Mouse (Mus musculus) kidney, adult 2 months (tissue): Measurements from ENCODE around the gene Gne. TPM values are rescaled to one million over a fixed set of nuclear protein-coding genes. Genes with fewer than 3 reads are reported as not detected.

Source experiments
- DNase-seq: peaks from one replicate; pipeline ENCODE4 v3.0.0; 2021
- H3K27ac ChIP-seq: fragments of 200-500 bp; 2 replicates; pipeline ENCODE4 v1.5.1; 2012; ENCODE audit warnings: low read depth, low read length, control low read depth, inconsistent platforms; ENCODE audit not compliant: insufficient read depth
- H3K27me3 ChIP-seq: fragments of 200-500 bp; replicated peaks from 2 replicates; pipeline ENCODE4 v1.6.1; 2012; ENCODE audit warnings: mild to moderate bottlenecking, moderate library complexity, low read length, inconsistent platforms; ENCODE audit not compliant: control insufficient read depth, insufficient read depth
- H3K36me3 ChIP-seq: fragments of 200-500 bp; 2 replicates; pipeline ENCODE4 v1.6.1; 2012; ENCODE audit warnings: mild to moderate bottlenecking, moderate library complexity, low read length, inconsistent platforms; ENCODE audit not compliant: control insufficient read depth, insufficient read depth
- H3K4me1 ChIP-seq: fragments of 200-500 bp; 2 replicates; pipeline ENCODE4 v1.6.1; 2011; ENCODE audit warnings: low read length; ENCODE audit not compliant: control insufficient read depth, insufficient read depth
- H3K4me3 ChIP-seq: fragments of 200-500 bp; 2 replicates; pipeline ENCODE4 v1.5.1; 2011; ENCODE audit warnings: mild to moderate bottlenecking, low read depth, low read length, control low read depth; ENCODE audit not compliant: insufficient read depth
- CTCF ChIP-seq: fragments of 200-500 bp; conservative IDR thresholded peaks from 2 replicates; pipeline ENCODE4 v1.5.1; 2011; ENCODE audit warnings: low read depth, mild to moderate bottlenecking, control low read depth, low read length, moderate library complexity, mixed read lengths; ENCODE audit not compliant: insufficient read depth, insufficient read length
- POLR2A ChIP-seq: fragments of 200-500 bp; IDR thresholded peaks from one replicate; pipeline ENCODE4 v1.6.1; 2011; ENCODE audit warnings: low read depth, low read length, control low read depth
- WGBS: fragments of 180-500 bp; shearing (Covaris S2); methylation state at CpG from one replicate; pipeline ENCODE4 v1.1.7; 2018; 5-methylcytosine and 5-hydroxymethylcytosine counted together
- polyA plus RNA-seq: library from polyadenylated mRNA; depleted of rRNA; stranded (reverse); fragments of >200 nt; gene quantifications from 2 replicates; pipeline ENCODE4 v1.2.3, GENCODE M21; 2012; rRNA removed

The Gne gene
- polyA plus RNA-seq: 26.2 and 26.4 TPM in 2 replicates

DNA sequence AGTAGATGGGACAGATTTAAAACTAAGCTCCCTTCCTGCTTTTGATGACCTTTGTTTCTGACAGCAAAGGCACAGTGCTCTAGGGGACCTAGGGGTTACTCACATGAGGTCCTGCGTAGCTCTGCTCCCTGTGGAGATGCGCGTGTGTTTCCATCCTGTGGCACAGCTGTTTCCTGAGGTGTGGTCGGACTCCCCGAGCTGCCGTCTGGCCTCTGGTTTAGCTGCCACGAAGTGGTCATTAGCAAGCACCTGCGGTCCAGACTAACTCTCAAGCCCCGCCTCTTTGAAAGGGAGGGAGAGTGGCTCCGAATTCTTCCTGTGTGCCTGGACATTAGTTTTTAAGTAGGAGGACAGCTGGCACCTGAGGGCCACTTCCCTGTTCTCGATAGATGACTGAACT, at the start of gene Gne:
Gene Gne, minus strand, starts transcription at position 233 of the 400 bp plus-strand sequence.
- no peak within 1 kb of the TSS for H3K27ac ChIP-seq
- WGBS: 4% methylated on average over 11 of the region's 11 CpGs
- TF ChIP-seq POLR2A (no peak), CTCF (no peak)
- H3K36me3 ChIP-seq: no peaks in the 10 kb centered on the region
- peak; percentile 49 for DNase-seq
- peak within 1 kb of the TSS; percentile 10 for H3K4me3 ChIP-seq
- no peaks in the 10 kb centered on the region; the same call in 1 of the 2 replicates for H3K4me1 ChIP-seq
- no peaks in the 10 kb centered on the region for H3K27me3 ChIP-seq

DNA sequence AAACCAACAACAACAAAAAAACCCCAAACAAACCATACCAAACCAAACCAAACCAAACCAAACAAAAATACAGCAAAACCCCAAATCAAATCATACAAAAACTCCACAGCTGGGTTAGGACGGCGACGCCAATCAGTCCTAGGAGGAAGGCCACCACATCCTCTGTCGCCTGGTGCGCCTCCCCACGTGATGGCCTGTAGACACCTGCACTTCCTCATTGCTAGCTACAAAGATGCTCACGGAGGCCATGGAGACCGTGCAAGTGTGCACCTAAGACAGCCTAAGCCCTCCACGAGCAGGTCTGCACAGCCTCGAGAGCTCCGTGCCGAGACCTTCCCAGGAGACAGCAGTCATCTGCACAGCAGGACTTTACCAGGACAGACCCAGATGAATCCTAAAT, 42.8 kb upstream of the Gne start:
- no peaks in the 10 kb centered on the region for H3K27me3 ChIP-seq
- H3K27ac ChIP-seq: no peak overlapping the region
- H3K4me1 ChIP-seq: no peaks in the 10 kb centered on the region
- H3K36me3 ChIP-seq: no peaks in the 10 kb centered on the region; the same call in 1 of the 2 replicates
- TF ChIP-seq POLR2A (no peak), CTCF (no peak)
- no peak for DNase-seq
- no peak overlapping the region for H3K4me3 ChIP-seq
- 92% methylated on average over 12 of the region's 12 CpGs for WGBS

- peak; percentile 69 for DNase-seq
Measured at GRCm38 (mm10) chr4:44119410-44120201, 35.6 kb upstream of the Gne start.

GRCm38 (mm10) chr4:44115046-44115445, 31.1 kb upstream of the Gne start:
- Histone ChIP-seq H3K36me3 (no peaks in the 10 kb centered on the region), H3K4me3 (no peak overlapping the region), H3K27ac (no peak overlapping the region), H3K4me1 (no peaks in the 10 kb centered on the region), H3K27me3 (no peaks in the 10 kb centered on the region)
- no peak for TF ChIP-seq POLR2A
- TF ChIP-seq CTCF: no peak
- 84% methylated on average over 13 of the region's 13 CpGs for WGBS
- no peak for DNase-seq

More at GRCm38 (mm10) chr4:44119410-44120201, 35.6 kb upstream of the Gne start:
- Histone ChIP-seq H3K27me3 (no peaks in the 10 kb centered on the region), H3K27ac (no peak overlapping the region), H3K4me1 (no peaks in the 10 kb centered on the region), H3K4me3 (no peak overlapping the region), H3K36me3 (no peaks in the 10 kb centered on the region)
- TF ChIP-seq CTCF (0 out of 2 replicates have a peak, but pooled peaks have one; percentile 13), POLR2A (no peak)
- WGBS: 47% methylated on average over 9 of the region's 9 CpGs

DNA sequence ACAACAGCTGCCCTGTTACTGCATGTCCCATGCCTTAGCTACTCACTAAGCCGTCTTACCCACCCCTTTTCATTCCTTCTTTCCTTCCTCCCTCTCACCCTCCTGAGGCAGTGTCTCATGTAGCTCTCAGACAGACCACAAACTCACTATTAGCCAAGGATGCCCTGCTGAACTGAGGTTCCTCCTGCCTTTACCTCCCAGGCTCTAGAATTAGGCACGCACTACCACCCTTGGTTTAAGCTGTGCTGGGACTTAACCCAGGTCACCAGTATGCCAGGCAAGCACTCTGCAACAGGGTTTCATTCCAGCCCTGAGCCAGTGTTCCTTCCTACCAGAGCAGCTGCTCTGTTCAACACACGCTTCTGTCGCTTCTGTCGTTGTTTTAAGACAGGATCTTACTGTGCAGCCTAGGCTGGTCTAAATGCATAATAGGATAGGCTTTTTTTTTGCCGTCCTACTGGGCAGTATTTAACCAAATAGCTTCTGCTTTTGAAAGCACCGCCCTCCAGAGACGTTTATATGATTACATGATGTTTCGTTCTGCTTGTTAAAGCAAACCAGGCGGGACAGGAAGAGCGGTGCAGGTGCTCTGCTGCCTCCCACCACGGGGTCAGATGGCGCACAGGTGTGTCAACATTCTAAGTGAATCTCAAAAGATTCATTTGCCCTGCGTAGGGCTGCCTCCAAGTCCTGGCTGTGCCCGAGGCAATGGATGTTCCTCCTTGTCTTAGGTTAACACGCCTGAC, 29.6 kb upstream of the Gne start:
- TF ChIP-seq POLR2A (no peak), CTCF (no peak)
- WGBS: 23% methylated on average over 16 of the region's 16 CpGs

DNA sequence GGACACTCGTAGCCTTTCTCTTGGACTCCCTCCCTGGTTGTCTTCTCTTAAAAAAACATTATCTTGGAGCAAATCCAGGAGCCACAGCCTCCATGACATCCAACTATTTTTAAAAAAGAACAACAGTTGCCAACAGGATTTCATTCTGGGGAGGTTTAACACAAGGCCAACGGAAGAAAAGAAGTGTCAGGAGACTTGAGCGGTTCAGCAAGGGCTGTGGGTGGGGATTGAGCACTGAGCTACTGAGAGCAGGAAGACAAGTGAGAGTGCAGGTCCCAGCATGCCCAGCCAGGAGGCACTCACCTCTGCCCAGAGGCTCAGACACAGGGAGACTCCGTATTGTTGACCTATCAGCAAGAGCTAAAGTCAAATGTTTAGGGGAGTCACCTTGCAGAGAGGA, 28.8 kb upstream of the Gne start:
- WGBS: 41% methylated on average over 4 of the region's 4 CpGs
- TF ChIP-seq CTCF: peak; percentile 25; the same call in 1 of the 2 replicates
- TF ChIP-seq POLR2A: no peak
- no peaks in the 10 kb centered on the region for H3K27me3 ChIP-seq
- peak; percentile 55 for DNase-seq
- H3K36me3 ChIP-seq: no peaks in the 10 kb centered on the region
- H3K27ac ChIP-seq: no peak overlapping the region
- no peak overlapping the region for H3K4me3 ChIP-seq
- no peaks in the 10 kb centered on the region for H3K4me1 ChIP-seq

More for the DNA sequence above, 29.6 kb upstream of the Gne start:
- Histone ChIP-seq H3K27ac (no peak overlapping the region), H3K4me3 (no peak overlapping the region), H3K36me3 (no peaks in the 10 kb centered on the region), H3K4me1 (no peaks in the 10 kb centered on the region), H3K27me3 (no peaks in the 10 kb centered on the region)
- DNase-seq: no peak

GRCm38 (mm10) chr4:44110771-44111170, 26.8 kb upstream of the Gne start:
- WGBS: 85% methylated on average over 7 of the region's 7 CpGs
- Histone ChIP-seq H3K4me1 (no peaks in the 10 kb centered on the region), H3K27ac (no peak overlapping the region), H3K4me3 (no peak overlapping the region), H3K27me3 (no peaks in the 10 kb centered on the region), H3K36me3 (no peaks in the 10 kb centered on the region)
- no peak for DNase-seq
- no peak for TF ChIP-seq POLR2A
- no peak for TF ChIP-seq CTCF
